Mouse (Mus musculus) intestine, postnatal 0 days (tissue): ENCODE results near the gene Fbxo36. TPM values are rescaled to one million over a fixed set of nuclear protein-coding genes. Genes with fewer than 3 reads are reported as not detected.

Experiments
- ATAC-seq: fragments of 200-750 bp; cut with Nextera tagmentation; 2 replicates; pipeline ENCODE4 v1.8.0; 2017; ENCODE audit warnings: mild to moderate bottlenecking, moderate TSS enrichment, moderate library complexity
- H3K27ac ChIP-seq: fragments of 300-500 bp; sonication (generic); 2 replicates; pipeline ENCODE4 v1.5.1; 2014; ENCODE audit warnings: mild to moderate bottlenecking, low read depth, low read length, moderate library complexity
- H3K27me3 ChIP-seq: fragments of 300-500 bp; sonication (generic); replicated peaks from 2 replicates; pipeline ENCODE4 v1.6.1; 2014; ENCODE audit warnings: low read length, mixed read lengths; ENCODE audit not compliant: control insufficient read depth, insufficient read depth
- H3K36me3 ChIP-seq: fragments of 300-500 bp; sonication (generic); 2 replicates; pipeline ENCODE4 v1.6.1; 2014; ENCODE audit warnings: mild to moderate bottlenecking, moderate library complexity; ENCODE audit not compliant: control insufficient read depth, insufficient read depth
- H3K4me1 ChIP-seq: fragments of 300-500 bp; sonication (generic); replicated peaks from 2 replicates; pipeline ENCODE4 v1.6.1; 2014; ENCODE audit warnings: antibody characterized with exemption, low read length, mixed read lengths; ENCODE audit not compliant: control insufficient read depth, insufficient read depth
- H3K4me2 ChIP-seq: fragments of 300-500 bp; sonication (generic); replicated peaks from 2 replicates; pipeline ENCODE4 v1.6.1; 2014; ENCODE audit warnings: low read depth, mild to moderate bottlenecking, moderate library complexity
- H3K4me3 ChIP-seq: fragments of 300-500 bp; sonication (generic); 2 replicates; pipeline ENCODE4 v1.5.1; 2014; ENCODE audit warnings: low read depth, low read length
- H3K9ac ChIP-seq: fragments of 300-500 bp; sonication (generic); 2 replicates; pipeline ENCODE4 v1.6.1; 2014; ENCODE audit warnings: mild to moderate bottlenecking, low read depth, low read length
- H3K9me3 ChIP-seq: fragments of 300-500 bp; sonication (generic); 2 replicates; pipeline ENCODE4 v1.6.1; 2016; ENCODE audit warnings: mixed run types; ENCODE audit not compliant: control insufficient read depth
- CTCF ChIP-seq: sonication (generic); IDR thresholded peaks from 2 replicates; pipeline ENCODE4 v1.5.1; 2016; ENCODE audit warnings: low read depth, mild to moderate bottlenecking, control low read depth, antibody characterized with exemption, moderate library complexity
- WGBS: fragments of 180-500 bp; shearing (Covaris S2); extraction: QIAGEN DNeasy Blood & Tissue Kit; methylation state at CpG from one replicate; pipeline ENCODE4 v1.1.7; 2014; 5-methylcytosine and 5-hydroxymethylcytosine counted together
- polyA plus RNA-seq: library from polyadenylated mRNA; unstranded; fragments of >200 nt; fragmentation: Nextera tagmentation; extraction: Ambion mirVana; gene quantifications from 2 replicates; pipeline ENCODE4 v1.2.1, GENCODE M21; 2015

Gene Fbxo36
- polyA plus RNA-seq, 1 experiment from 2014 or later = 14.4 TPM

GRCm38 (mm10) chr1:84851512-84852235 lies 12.0 kb downstream of the Fbxo36 start:
- WGBS = 32% methylated on average over 9 of the region's 9 CpGs
- no peaks in the 10 kb centered on the region for H3K36me3 ChIP-seq
- H3K9me3 ChIP-seq = no peaks in the 10 kb centered on the region
- H3K27me3 ChIP-seq = no peaks in the 10 kb centered on the region
- no peak overlapping the region for H3K4me3 ChIP-seq
- ATAC-seq = peak; percentile 23; the same call in 1 of the 2 replicates
- H3K4me1 ChIP-seq = no peaks in the 10 kb centered on the region
- no peak for TF ChIP-seq CTCF
- no peak overlapping the region for H3K9ac ChIP-seq
- no peak overlapping the region for H3K27ac ChIP-seq
- no peak overlapping the region for H3K4me2 ChIP-seq

GRCm38 (mm10) chr1:84853721-84854120 lies 14.1 kb downstream of the Fbxo36 start:
- ATAC-seq = no peak
- no peak overlapping the region for H3K4me3 ChIP-seq
- no peak for TF ChIP-seq CTCF
- no peak overlapping the region for H3K4me2 ChIP-seq
- H3K9me3 ChIP-seq = no peaks in the 10 kb centered on the region
- H3K36me3 ChIP-seq = no peaks in the 10 kb centered on the region
- H3K9ac ChIP-seq = no peak overlapping the region
- no peaks in the 10 kb centered on the region for H3K4me1 ChIP-seq
- WGBS = 88% methylated on average over 1 of the region's 1 CpGs
- no peaks in the 10 kb centered on the region for H3K27me3 ChIP-seq
- H3K27ac ChIP-seq = no peak overlapping the region

GRCm38 (mm10) chr1:84854966-84855365 lies 15.3 kb downstream of the Fbxo36 start:
- Histone ChIP-seq H3K4me2 (no peak overlapping the region), H3K36me3 (no peaks in the 10 kb centered on the region), H3K4me3 (no peak overlapping the region), H3K9me3 (no peaks in the 10 kb centered on the region), H3K27ac (no peak overlapping the region), H3K4me1 (no peaks in the 10 kb centered on the region), H3K9ac (no peak overlapping the region), H3K27me3 (no peaks in the 10 kb centered on the region)
- 82% methylated on average over 2 of the region's 2 CpGs for WGBS
- no peak for ATAC-seq
- no peak for TF ChIP-seq CTCF

GRCm38 (mm10) chr1:84855756-84856155 lies 16.1 kb downstream of the Fbxo36 start:
- Histone ChIP-seq H3K36me3 (no peaks in the 10 kb centered on the region), H3K27ac (no peak overlapping the region), H3K9ac (no peak overlapping the region), H3K27me3 (no peaks in the 10 kb centered on the region), H3K4me1 (no peaks in the 10 kb centered on the region), H3K4me2 (no peak overlapping the region), H3K9me3 (no peaks in the 10 kb centered on the region), H3K4me3 (no peak overlapping the region)
- 70% methylated on average over 2 of the region's 2 CpGs for WGBS
- TF ChIP-seq CTCF = no peak
- no peak for ATAC-seq

GRCm38 (mm10) chr1:84859597-84859996 lies 20.0 kb downstream of the Fbxo36 start:
- Histone ChIP-seq H3K9ac (no peak overlapping the region), H3K27ac (no peak overlapping the region), H3K27me3 (no peaks in the 10 kb centered on the region), H3K36me3 (no peaks in the 10 kb centered on the region), H3K9me3 (no peaks in the 10 kb centered on the region), H3K4me1 (0 out of 2 replicates have a peak, but pooled peaks cover under 1% of the 10 kb centered on the region), H3K4me3 (no peak overlapping the region), H3K4me2 (no peak overlapping the region)
- no peak for TF ChIP-seq CTCF
- no peak for ATAC-seq
- WGBS = 76% methylated on average over 6 of the region's 6 CpGs

GRCm38 (mm10) chr1:84860360-84861254 lies 21.0 kb downstream of the Fbxo36 start:
- no peak overlapping the region for H3K27ac ChIP-seq
- H3K9me3 ChIP-seq = no peaks in the 10 kb centered on the region
- WGBS = 77% methylated on average over 10 of the region's 10 CpGs
- no peaks in the 10 kb centered on the region for H3K27me3 ChIP-seq
- 0 out of 2 replicates have a peak, but pooled peaks cover 3% of the 10 kb centered on the region for H3K4me1 ChIP-seq
- no peak for TF ChIP-seq CTCF
- H3K36me3 ChIP-seq = no peaks in the 10 kb centered on the region
- H3K4me2 ChIP-seq = no peak overlapping the region
- no peak overlapping the region for H3K4me3 ChIP-seq
- no peak for ATAC-seq
- no peak overlapping the region for H3K9ac ChIP-seq
